Mouse (Mus musculus): ENCODE data around the gene Foxl2. TPM values are rescaled to one million over a fixed set of nuclear protein-coding genes. Genes with fewer than 3 reads are reported as not detected.
A peak's percentile ranks its signal among the peaks of the same experiment; 100 is the strongest.

The Foxl2 gene
- not detected in 2 replicates for total RNA-seq (2021)
- long read RNA-seq, experiment 1: 0 reads
- long read RNA-seq, experiment 2: 0 reads

- DNase-seq: peak; percentile 35
Observed at GRCm38 (mm10) chr9:98955103-98955715, at the start of gene Foxl2. Foxl2 (plus strand) TSS chr9:98955288.

DNA sequence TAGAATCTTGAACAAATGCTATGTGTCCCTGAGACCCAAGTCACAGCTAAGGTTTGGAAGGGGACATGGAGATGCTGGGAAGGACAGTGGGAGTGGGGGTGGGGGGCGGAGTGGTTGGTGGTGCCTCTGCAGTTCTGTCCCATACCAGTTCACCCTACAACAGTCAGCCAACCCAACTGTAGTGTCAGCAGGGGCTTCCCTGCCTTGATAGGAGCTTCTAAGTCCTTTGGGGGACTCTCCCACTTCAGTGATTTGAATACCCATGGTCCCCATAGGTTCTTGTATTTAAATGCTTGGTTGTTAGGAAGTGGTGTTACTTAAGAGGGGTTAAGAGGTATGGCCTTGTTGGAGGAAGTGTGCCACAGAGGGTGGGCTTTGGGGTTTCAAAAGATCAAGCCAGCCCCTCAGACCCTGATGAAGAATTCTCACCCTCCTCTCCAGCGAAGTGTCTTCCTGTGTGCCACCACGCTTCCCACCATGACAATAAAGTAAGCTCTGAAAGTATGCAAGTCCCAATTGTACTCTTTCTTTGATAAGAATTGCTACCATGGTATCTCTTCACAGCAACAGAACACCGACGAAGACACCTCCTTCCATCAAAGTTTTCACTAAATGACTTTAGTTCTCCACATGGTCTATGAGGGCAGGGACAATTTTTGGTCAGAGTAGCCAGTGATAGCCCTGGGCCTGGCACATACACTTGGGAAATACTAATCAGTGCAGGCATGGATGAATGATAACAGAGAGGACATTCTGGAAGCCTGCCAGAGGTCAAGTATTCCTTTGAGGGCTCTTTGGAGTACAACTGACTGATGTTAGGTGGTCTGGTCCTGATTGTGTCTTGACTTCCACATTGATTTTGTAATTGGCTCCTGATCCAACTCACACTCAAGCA, 34.2 kb upstream of the Foxl2 start:
- DNase-seq: no peak

GRCm38 (mm10) chr9:98923119-98923518, 32.0 kb upstream of the Foxl2 start:
- DNase-seq: no peak

GRCm38 (mm10) chr9:98924183-98924582, 30.9 kb upstream of the Foxl2 start:
- DNase-seq: no peak

DNA sequence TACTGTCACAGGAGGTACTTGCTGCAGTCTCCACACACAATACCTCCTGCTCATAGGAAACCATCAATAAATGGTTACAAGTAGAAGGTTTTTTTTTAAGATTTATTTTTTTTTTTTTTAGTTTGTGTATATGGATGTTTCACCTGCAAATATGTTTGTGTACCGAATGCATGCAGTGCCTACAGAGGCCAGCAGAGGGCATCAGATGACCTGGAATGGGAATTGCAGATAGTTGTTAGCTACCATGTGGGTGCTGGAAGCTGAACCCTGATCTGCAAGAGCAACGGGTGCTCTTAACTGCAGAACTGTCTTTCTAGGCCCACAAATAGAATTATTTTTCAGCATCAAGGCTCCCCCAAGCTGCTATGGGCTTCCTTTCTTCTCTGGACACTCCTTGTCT, 25.6 kb upstream of the Foxl2 start:
- DNase-seq: no peak

DNA sequence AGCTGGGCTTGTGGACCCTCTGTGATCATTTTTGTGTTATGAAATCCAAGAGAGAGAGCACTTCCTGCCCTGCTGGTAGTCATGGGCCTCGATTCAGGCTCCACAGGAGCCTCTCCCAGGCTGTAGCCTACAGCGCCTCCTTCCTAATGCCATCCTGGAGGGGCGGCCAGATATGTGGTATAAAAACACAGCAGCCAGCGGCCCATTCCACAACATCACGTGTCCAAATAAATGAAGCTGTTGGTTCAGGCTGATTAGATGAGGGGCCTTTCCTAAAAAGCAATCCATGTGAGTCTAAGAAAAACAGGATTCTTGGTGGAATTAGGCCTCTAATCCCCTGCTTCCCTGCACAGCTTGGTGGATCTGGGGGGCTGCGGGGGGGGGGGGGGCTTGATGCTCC, 22.2 kb upstream of the Foxl2 start:
- DNase-seq: no peak

GRCm38 (mm10) chr9:98935190-98935909, 19.7 kb upstream of the Foxl2 start:
- no peak for DNase-seq

- peak; percentile 45 for DNase-seq
Observed at GRCm38 (mm10) chr9:98939290-98939689, 15.8 kb upstream of the Foxl2 start.

DNA sequence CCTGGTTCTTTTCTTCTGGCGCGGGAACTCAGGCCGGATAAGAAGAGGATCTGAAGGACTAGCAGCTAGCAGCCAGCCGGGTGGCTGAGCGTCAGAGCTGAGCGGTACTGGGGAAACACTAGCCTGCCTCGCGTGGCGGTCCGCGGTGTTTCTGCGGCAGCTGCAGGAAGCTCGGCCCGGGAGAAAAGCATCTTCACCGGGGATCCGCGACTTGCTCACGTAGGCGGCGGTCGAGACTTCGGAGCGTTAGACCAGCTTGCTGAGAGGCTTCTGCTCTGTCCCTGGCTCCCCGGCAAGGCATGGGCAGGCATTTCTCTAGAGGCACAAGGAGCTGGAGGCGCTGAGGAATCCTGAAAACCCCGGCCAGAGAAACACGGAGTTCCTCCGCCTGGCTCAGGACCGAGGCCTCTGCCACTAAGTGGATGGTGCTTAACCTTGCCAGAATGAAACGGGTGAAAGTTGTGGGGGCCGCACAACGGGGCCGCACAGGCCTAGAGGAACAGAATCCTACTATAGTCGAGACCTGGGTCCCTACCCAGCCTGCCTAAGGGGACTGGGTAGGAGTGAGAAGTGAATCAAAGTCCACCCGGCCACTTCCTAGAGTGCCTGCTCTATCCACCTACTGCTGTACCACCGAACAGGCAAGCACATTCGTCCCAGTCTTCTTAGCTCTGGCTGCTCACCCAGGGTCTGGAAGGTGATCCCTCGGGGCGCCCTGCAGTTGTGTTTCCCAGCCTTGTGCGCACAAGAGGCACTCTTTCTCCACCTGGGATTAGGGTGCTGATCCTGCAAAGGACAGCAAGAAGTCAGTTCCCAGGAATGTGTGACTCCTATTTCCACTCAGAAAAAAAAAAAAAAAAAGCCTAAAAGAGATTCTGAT, 2.7 kb upstream of the Foxl2 start:
- no peak for DNase-seq

GRCm38 (mm10) chr9:98953291-98953690, 1.8 kb upstream of the Foxl2 start:
- DNase-seq: no peak

DNA sequence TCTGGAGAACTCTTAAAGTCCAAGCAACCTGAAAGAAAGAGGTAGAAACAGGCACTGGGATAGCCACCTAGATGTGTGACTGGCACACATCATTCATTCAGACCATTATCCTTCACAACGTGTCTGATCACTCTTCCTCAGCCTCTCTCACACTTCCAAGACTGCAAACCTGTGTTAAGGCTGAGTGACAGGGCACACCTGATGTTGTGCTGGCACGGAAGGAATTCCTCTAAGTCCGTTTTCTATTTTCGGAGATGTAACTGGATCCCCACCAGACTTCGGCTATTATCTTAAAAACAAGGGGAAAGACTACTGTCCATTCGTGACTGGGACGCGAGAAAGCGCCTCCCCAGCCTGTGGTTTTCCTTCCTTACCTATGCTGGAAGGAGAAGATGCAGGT, 1.3 kb upstream of the Foxl2 start:
- DNase-seq: no peak

- no peak for DNase-seq
Observed at GRCm38 (mm10) chr9:98954391-98955102, 541 bp upstream of the Foxl2 start.

DNA sequence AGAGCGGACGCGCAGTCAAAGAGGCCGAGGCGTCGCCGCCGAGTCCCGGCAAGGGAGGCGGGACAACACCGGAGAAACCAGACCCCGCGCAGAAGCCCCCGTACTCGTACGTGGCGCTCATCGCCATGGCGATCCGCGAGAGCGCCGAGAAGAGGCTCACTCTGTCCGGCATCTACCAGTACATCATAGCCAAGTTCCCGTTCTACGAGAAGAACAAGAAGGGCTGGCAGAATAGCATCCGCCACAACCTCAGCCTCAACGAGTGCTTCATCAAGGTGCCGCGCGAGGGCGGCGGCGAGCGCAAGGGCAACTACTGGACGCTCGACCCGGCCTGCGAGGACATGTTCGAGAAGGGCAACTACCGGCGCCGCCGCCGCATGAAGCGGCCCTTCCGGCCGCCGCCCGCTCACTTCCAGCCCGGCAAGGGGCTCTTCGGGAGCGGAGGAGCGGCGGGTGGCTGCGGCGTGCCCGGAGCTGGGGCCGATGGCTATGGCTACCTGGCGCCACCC, 682 bp downstream of the Foxl2 start:
- no peak for DNase-seq

- DNase-seq: peak; percentile 32
Observed at GRCm38 (mm10) chr9:98956591-98957381, 1.7 kb downstream of the Foxl2 start.

DNA sequence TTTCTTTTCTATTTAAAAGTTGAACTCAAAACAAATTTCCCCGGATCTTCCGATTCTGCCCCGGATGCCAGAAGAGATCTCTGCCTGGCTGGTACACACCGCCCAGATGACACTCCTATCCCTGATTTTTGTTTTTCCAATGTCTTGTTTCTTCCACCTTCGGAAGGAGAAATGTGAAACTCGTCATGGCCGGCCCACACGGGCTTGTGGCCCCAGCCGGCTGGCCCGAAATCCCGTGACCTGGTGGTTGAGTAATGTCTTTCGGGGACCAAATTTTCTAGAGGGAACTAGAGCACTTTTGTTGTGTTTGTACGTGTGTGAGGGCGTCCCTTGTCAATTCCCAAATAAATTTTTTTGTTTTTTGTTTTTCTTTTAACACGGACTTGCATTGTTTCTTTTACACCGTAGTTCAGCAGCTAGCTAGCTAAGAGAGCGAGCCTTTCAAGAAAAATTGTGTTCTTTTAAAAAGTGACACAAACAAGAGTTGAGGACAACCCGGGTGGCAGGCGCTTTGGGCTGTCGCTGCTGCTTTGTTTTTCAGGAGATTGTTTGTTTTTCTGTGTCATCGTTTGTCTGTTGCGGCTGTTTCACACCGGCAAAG, 2.8 kb downstream of the Foxl2 start:
- no peak for DNase-seq

- no peak for DNase-seq
Observed at GRCm38 (mm10) chr9:98958628-98959027, 3.5 kb downstream of the Foxl2 start.

DNA sequence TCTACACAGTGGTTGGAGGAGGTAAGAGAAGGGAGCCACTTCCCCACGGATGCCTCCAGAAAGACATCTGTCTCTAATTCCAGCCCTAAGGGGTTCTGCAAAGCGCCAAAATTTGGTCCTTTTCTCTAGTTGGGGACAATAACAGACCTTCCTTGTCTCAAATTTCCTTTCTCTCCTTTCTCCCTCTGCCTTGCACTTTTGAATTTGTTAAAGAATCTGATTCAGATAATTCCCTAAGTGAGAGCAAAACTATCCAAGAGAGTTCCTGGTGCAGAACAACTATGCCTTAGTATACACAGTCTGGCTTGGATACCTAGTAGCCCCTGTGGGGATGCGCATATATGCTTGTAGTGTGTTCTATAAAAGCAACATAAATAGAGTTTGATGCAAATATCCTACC, 4.8 kb downstream of the Foxl2 start:
- DNase-seq: no peak

GRCm38 (mm10) chr9:98960348-98960747, 5.3 kb downstream of the Foxl2 start:
- no peak for DNase-seq

GRCm38 (mm10) chr9:98961591-98962477, 6.7 kb downstream of the Foxl2 start:
- no peak for DNase-seq

Measured in adrenal gland, postnatal 14 days (tissue).